Mouse (Mus musculus) adrenal gland, postnatal 14 days (tissue): Measurements from ENCODE around the gene Fxyd5. TPM values are rescaled to one million over a fixed set of nuclear protein-coding genes. Genes with fewer than 3 reads are reported as not detected.

Experiments
- DNase-seq: peaks from one replicate; pipeline ENCODE4 v3.0.0; 2021; ENCODE audit warnings: mixed read lengths
- total RNA-seq: library from RNA; stranded (reverse); gene quantifications from 2 replicates; pipeline ENCODE4 v1.2.3, GENCODE M21; 2021

The Fxyd5 gene
- total RNA-seq, 1 experiment from 2014 or later = 32.7 TPM

GRCm38 (mm10) chr7:31040281-31041022 lies 1.8 kb downstream of the Fxyd5 start:
- no peak for DNase-seq

- no peak for DNase-seq
Measured at GRCm38 (mm10) chr7:31039011-31039410, 3.3 kb downstream of the Fxyd5 start.

GRCm38 (mm10) chr7:31037675-31038074 lies 4.6 kb downstream of the Fxyd5 start:
- DNase-seq = no peak

GRCm38 (mm10) chr7:31036917-31037316 lies 5.4 kb downstream of the Fxyd5 start:
- no peak for DNase-seq

GRCm38 (mm10) chr7:31035291-31035690 lies 7.0 kb downstream of the Fxyd5 start:
- no peak for DNase-seq

GRCm38 (mm10) chr7:31034789-31035188 lies 7.5 kb downstream of the Fxyd5 start:
- DNase-seq = peak; percentile 65

- no peak for DNase-seq
Measured at GRCm38 (mm10) chr7:31033409-31034165, 8.7 kb downstream of the Fxyd5 start.

- DNase-seq = no peak
Measured at GRCm38 (mm10) chr7:31031731-31032130, 10.6 kb downstream of the Fxyd5 start.

- DNase-seq = no peak
Measured at GRCm38 (mm10) chr7:31030717-31031116, 11.6 kb downstream of the Fxyd5 start.

- DNase-seq = no peak
Measured at GRCm38 (mm10) chr7:31028609-31029008, 13.7 kb downstream of the Fxyd5 start.

- DNase-seq = peak; percentile 32
Measured at GRCm38 (mm10) chr7:31017104-31017901, 25.0 kb downstream of the Fxyd5 start.

GRCm38 (mm10) chr7:31012971-31013370 lies 29.3 kb downstream of the Fxyd5 start:
- DNase-seq = no peak

- no peak for DNase-seq
Measured at GRCm38 (mm10) chr7:31008889-31009288, 33.4 kb downstream of the Fxyd5 start.

- no peak for DNase-seq
Measured at GRCm38 (mm10) chr7:31008175-31008574, 34.1 kb downstream of the Fxyd5 start.

GRCm38 (mm10) chr7:31007775-31008174 lies 34.5 kb downstream of the Fxyd5 start:
- DNase-seq = no peak

GRCm38 (mm10) chr7:31002650-31003049 lies 39.6 kb downstream of the Fxyd5 start:
- DNase-seq = peak; percentile 51

- DNase-seq = peak; percentile 87
Measured at GRCm38 (mm10) chr7:31000505-31001020, 41.7 kb downstream of the Fxyd5 start.

- DNase-seq = peak; percentile 20
Measured at GRCm38 (mm10) chr7:30996491-30996890, 45.8 kb downstream of the Fxyd5 start.

GRCm38 (mm10) chr7:30993986-30994385 lies 48.3 kb downstream of the Fxyd5 start:
- DNase-seq = no peak

GRCm38 (mm10) chr7:30992148-30992547 lies 50.1 kb downstream of the Fxyd5 start:
- no peak for DNase-seq

- no peak for DNase-seq
Measured at GRCm38 (mm10) chr7:30988519-30989162, 53.6 kb downstream of the Fxyd5 start.

- DNase-seq = no peak
Measured at GRCm38 (mm10) chr7:30985357-30985756, 56.9 kb downstream of the Fxyd5 start.
